10 mouse cellular contexts compared by ENCODE assay signal in the genomic region with DNA sequence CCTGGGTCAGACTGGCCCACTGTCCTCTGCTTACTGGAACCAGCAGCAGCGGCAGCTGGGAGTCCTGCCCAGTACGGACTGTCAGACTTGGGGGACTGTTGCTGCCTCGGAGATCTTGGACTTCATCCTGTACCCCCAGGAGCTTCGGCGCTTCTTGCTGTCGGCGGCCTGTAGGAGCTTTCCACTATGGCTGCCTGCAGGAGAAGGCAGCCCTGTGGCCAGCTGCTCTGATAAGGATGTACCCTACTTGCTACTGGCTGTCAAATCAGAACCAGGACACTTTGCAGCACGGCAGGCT. TPM values are rescaled to one million over a fixed set of nuclear protein-coding genes. Genes with fewer than 3 reads are reported as not detected.
DNase-seq lines count a peak whose midpoint lies in the region; ATAC-seq lines count a peak whose summit lies in the region.
"Had no signal": no experiment of that assay in that cellular context is flagged by ENCODE, and none has a peak within 500 bp of the region (broad histone marks: within the 10 kb centered on the region; RNA-seq: fewer than 3 reads in every experiment).

No protein-coding gene starts in this region.

- WGBS in lung, embryonic 15.5 days, result 42% methylated on average over 8 of the region's 8 CpGs
- WGBS in embryonic facial prominence, embryonic 13.5 days, result 64% methylated on average over 8 of the region's 8 CpGs
- 56% methylated on average over 8 of the region's 8 CpGs for WGBS in intestine, embryonic 15.5 days
- WGBS in liver, embryonic 16.5 days (ENCODE audit: insufficient replicate concordance), result 52% methylated on average over 8 of the region's 8 CpGs

- ATAC-seq in lung, embryonic 15.5 days (ENCODE audit: borderline replicate concordance, extremely low read depth, low FRiP score, low TSS enrichment), result no peak
- no peak for ATAC-seq in embryonic facial prominence, embryonic 13.5 days (ENCODE audit: insufficient number of reproducible peaks, insufficient read depth, low FRiP score, low TSS enrichment, low read depth)
- ATAC-seq in intestine, embryonic 15.5 days, result no peak
- ATAC-seq in liver, embryonic 16.5 days (ENCODE audit: low read depth), result no peak
- no peak for ATAC-seq in monocyte, adult 5-6 weeks (replicated peaks; ENCODE audit: insufficient number of reproducible peaks, low FRiP score, low TSS enrichment, poor library complexity, severe bottlenecking)

- peak overlapping the region; percentile 46 for H3K9ac ChIP-seq in lung, embryonic 15.5 days
- H3K9ac ChIP-seq in embryonic facial prominence, embryonic 13.5 days, result peak overlapping the region; percentile 71; the same call in 1 of the 2 replicates
- peak overlapping the region; percentile 57 for H3K9ac ChIP-seq in intestine, embryonic 15.5 days
- no peak overlapping the region for H3K9ac ChIP-seq in liver, embryonic 16.5 days (ENCODE audit: low read depth, low read length)

- H3K4me1 ChIP-seq in lung, embryonic 15.5 days, result peaks cover 28% of the 10 kb centered on the region
- H3K4me1 ChIP-seq in embryonic facial prominence, embryonic 13.5 days, result peaks cover 22% of the 10 kb centered on the region
- H3K4me1 ChIP-seq in intestine, embryonic 15.5 days (replicated peaks), result peaks cover 25% of the 10 kb centered on the region
- peaks cover 27% of the 10 kb centered on the region for H3K4me1 ChIP-seq in liver, embryonic 16.5 days (ENCODE audit: control insufficient read depth, low read depth, low read length)

- H3K9me3 ChIP-seq in lung, embryonic 15.5 days, result no peaks in the 10 kb centered on the region
- H3K9me3 ChIP-seq in embryonic facial prominence, embryonic 13.5 days, result no peaks in the 10 kb centered on the region
- no peaks in the 10 kb centered on the region for H3K9me3 ChIP-seq in intestine, embryonic 15.5 days
- H3K9me3 ChIP-seq in liver, embryonic 16.5 days (replicated peaks; ENCODE audit: control insufficient read depth, low read length), result no peaks in the 10 kb centered on the region
- H3K9me3 ChIP-seq: forebrain, embryonic 12.5 days had no signal

- H3K4me2 ChIP-seq in lung, embryonic 15.5 days, result peak overlapping the region; percentile 91
- peak overlapping the region; percentile 77 for H3K4me2 ChIP-seq in embryonic facial prominence, embryonic 13.5 days
- peak overlapping the region; percentile 84 for H3K4me2 ChIP-seq in intestine, embryonic 15.5 days (replicated peaks)
- H3K4me2 ChIP-seq in liver, embryonic 16.5 days (ENCODE audit: low read depth, low read length), result peak overlapping the region; percentile 85; the same call in 1 of the 2 replicates

- no peak overlapping the region for H3K27ac ChIP-seq in lung, embryonic 15.5 days
- H3K27ac ChIP-seq in embryonic facial prominence, embryonic 13.5 days, result no peak overlapping the region
- no peak overlapping the region for H3K27ac ChIP-seq in intestine, embryonic 15.5 days
- no peak overlapping the region for H3K27ac ChIP-seq in liver, embryonic 16.5 days (ENCODE audit: low read length)
- H3K27ac ChIP-seq: forebrain, embryonic 12.5 days had no signal

- H3K27me3 ChIP-seq in lung, embryonic 15.5 days, result no peaks in the 10 kb centered on the region
- H3K27me3 ChIP-seq in embryonic facial prominence, embryonic 13.5 days, result no peaks in the 10 kb centered on the region
- H3K27me3 ChIP-seq in intestine, embryonic 15.5 days (replicated peaks), result no peaks in the 10 kb centered on the region
- H3K27me3 ChIP-seq in liver, embryonic 16.5 days (ENCODE audit: control insufficient read depth, insufficient read depth, low read depth, low read length), result no peaks in the 10 kb centered on the region

- DNase-seq in lung, adult 18-20 months, result no peak
- no peak for DNase-seq in left cerebral cortex, postnatal 4 days

- peaks cover 3% of the 10 kb centered on the region; the same call in 1 of the 2 replicates for H3K36me3 ChIP-seq in lung, embryonic 15.5 days
- peaks cover 62% of the 10 kb centered on the region for H3K36me3 ChIP-seq in embryonic facial prominence, embryonic 13.5 days
- peaks cover 16% of the 10 kb centered on the region; the same call in 1 of the 2 replicates for H3K36me3 ChIP-seq in intestine, embryonic 15.5 days
- no peaks in the 10 kb centered on the region for H3K36me3 ChIP-seq in liver, embryonic 16.5 days (ENCODE audit: control insufficient read depth, insufficient read depth)

- intact Hi-C loops in left cerebral cortex, postnatal 4 days (cut with DNase I), result no loop called here

- H3K4me3 ChIP-seq in lung, embryonic 15.5 days, result peak overlapping the region; percentile 45
- peak overlapping the region; percentile 46 for H3K4me3 ChIP-seq in embryonic facial prominence, embryonic 13.5 days
- peak overlapping the region; percentile 48 for H3K4me3 ChIP-seq in intestine, embryonic 15.5 days (replicated peaks)
- peak overlapping the region; percentile 59; the same call in 1 of the 2 replicates for H3K4me3 ChIP-seq in liver, embryonic 16.5 days (ENCODE audit: low read depth, low read length)
- H3K4me3 ChIP-seq: forebrain, embryonic 12.5 days had no signal

RNA-seq across cellular contexts. Expression of a gene that starts 1.8 kb away (rescaled TPM):
- 9.9 and 11.4 TPM in 2 replicates for polyA plus RNA-seq in lung, embryonic 15.5 days (2015; fragmentation: Nextera tagmentation; extraction: Ambion mirVana)
- 5.9 and 8.3 TPM in 2 replicates for polyA plus RNA-seq in embryonic facial prominence, embryonic 13.5 days (2015; fragmentation: Nextera tagmentation; extraction: Ambion mirVana)
- polyA plus RNA-seq in intestine, embryonic 15.5 days (2015; fragmentation: Nextera tagmentation; extraction: Ambion mirVana), result 7.1 and 8.6 TPM in 2 replicates
- 2.9 and 3.1 TPM in 2 replicates for polyA plus RNA-seq in liver, embryonic 16.5 days (2015; fragmentation: Nextera tagmentation; extraction: Ambion mirVana)
- total RNA-seq in left cerebral cortex, postnatal 4 days (2021), result 1 to 10 TPM in 1 of 2 experiments, under 1 TPM in 1; 0.64 to 1.0 TPM
- total RNA-seq in monocyte, adult 5-6 weeks (2017), result 3.4 to 9.2 TPM (median 5.4 TPM) in 3 replicates

RNA-seq across cellular contexts. Expression of a gene that starts 9.1 kb away (rescaled TPM):
- polyA plus RNA-seq in lung, embryonic 15.5 days (2015; fragmentation: Nextera tagmentation; extraction: Ambion mirVana), result 31.5 and 34.6 TPM in 2 replicates
- 36.3 and 37.9 TPM in 2 replicates for polyA plus RNA-seq in embryonic facial prominence, embryonic 13.5 days (2015; fragmentation: Nextera tagmentation; extraction: Ambion mirVana)
- polyA plus RNA-seq in intestine, embryonic 15.5 days (2015; fragmentation: Nextera tagmentation; extraction: Ambion mirVana), result 38.4 and 43.4 TPM in 2 replicates
- 8.1 and 8.9 TPM in 2 replicates for polyA plus RNA-seq in liver, embryonic 16.5 days (2015; fragmentation: Nextera tagmentation; extraction: Ambion mirVana)
- 10 to 100 TPM; 19.9 to 22.7 TPM for total RNA-seq in left cerebral cortex, postnatal 4 days (2021)
- total RNA-seq in monocyte, adult 5-6 weeks (2017), result 37.9 to 60.2 TPM (median 48.5 TPM) in 3 replicates

RNA-seq across cellular contexts. Expression of a gene that starts 12.6 kb away (rescaled TPM):
- not detected in 2 replicates for polyA plus RNA-seq in lung, embryonic 15.5 days (2015; fragmentation: Nextera tagmentation; extraction: Ambion mirVana)
- not detected in 2 replicates for polyA plus RNA-seq in embryonic facial prominence, embryonic 13.5 days (2015; fragmentation: Nextera tagmentation; extraction: Ambion mirVana)
- polyA plus RNA-seq in intestine, embryonic 15.5 days (2015; fragmentation: Nextera tagmentation; extraction: Ambion mirVana), result 13.3 and 19.0 TPM in 2 replicates
- polyA plus RNA-seq in liver, embryonic 16.5 days (2015; fragmentation: Nextera tagmentation; extraction: Ambion mirVana), result 0.63 and 0.65 TPM in 2 replicates
- total RNA-seq in left cerebral cortex, postnatal 4 days (2021), result not detected
- total RNA-seq in monocyte, adult 5-6 weeks (2017), result not detected in 3 replicates
- total RNA-seq: hematopoietic stem cell, adult 5-6 weeks had no signal
- polyA plus RNA-seq: forebrain, embryonic 12.5 days; neural tube, embryonic 14.5 days had no signal

RNA-seq across cellular contexts. Expression of a gene that starts 30.5 kb away (rescaled TPM):
- polyA plus RNA-seq in lung, embryonic 15.5 days (2015; fragmentation: Nextera tagmentation; extraction: Ambion mirVana), result 55.9 and 57.0 TPM in 2 replicates
- polyA plus RNA-seq in embryonic facial prominence, embryonic 13.5 days (2015; fragmentation: Nextera tagmentation; extraction: Ambion mirVana), result 59.9 and 60.6 TPM in 2 replicates
- polyA plus RNA-seq in intestine, embryonic 15.5 days (2015; fragmentation: Nextera tagmentation; extraction: Ambion mirVana), result 44.7 and 49.2 TPM in 2 replicates
- 36.7 and 43.1 TPM in 2 replicates for polyA plus RNA-seq in liver, embryonic 16.5 days (2015; fragmentation: Nextera tagmentation; extraction: Ambion mirVana)
- total RNA-seq in left cerebral cortex, postnatal 4 days (2021), result 10 to 100 TPM; 23.6 to 24.7 TPM
- 21.4 to 28.0 TPM (median 26.7 TPM) in 3 replicates for total RNA-seq in monocyte, adult 5-6 weeks (2017)

RNA-seq across cellular contexts. Expression of a gene that starts 30.7 kb away (rescaled TPM):
- polyA plus RNA-seq in lung, embryonic 15.5 days (2015; fragmentation: Nextera tagmentation; extraction: Ambion mirVana), result 75.7 and 78.7 TPM in 2 replicates
- 72.6 and 86.4 TPM in 2 replicates for polyA plus RNA-seq in embryonic facial prominence, embryonic 13.5 days (2015; fragmentation: Nextera tagmentation; extraction: Ambion mirVana)
- polyA plus RNA-seq in intestine, embryonic 15.5 days (2015; fragmentation: Nextera tagmentation; extraction: Ambion mirVana), result 80.5 and 87.7 TPM in 2 replicates
- 39.1 and 40.7 TPM in 2 replicates for polyA plus RNA-seq in liver, embryonic 16.5 days (2015; fragmentation: Nextera tagmentation; extraction: Ambion mirVana)
- 10 to 100 TPM; 15.1 to 18.4 TPM for total RNA-seq in left cerebral cortex, postnatal 4 days (2021)
- total RNA-seq in monocyte, adult 5-6 weeks (2017), result 20.9 to 26.6 TPM (median 23.0 TPM) in 3 replicates
